Mouse (Mus musculus) ES-E14 (cell line): ENCODE data around the gene Notum. TPM values are rescaled to one million over a fixed set of nuclear protein-coding genes. Genes with fewer than 3 reads are reported as not detected.

Source experiments
- DNase-seq: peaks from one replicate; pipeline ENCODE4 v3.0.0-alpha.2; 2013; ENCODE audit warnings: low read depth, low spot score
- H3K27ac ChIP-seq: 2 replicates; pipeline ENCODE4 v1.5.1; 2012; ENCODE audit warnings: low read depth, mild to moderate bottlenecking, low read length, moderate library complexity, mixed read lengths; ENCODE audit not compliant: poor library complexity, insufficient read depth, severe bottlenecking
- H3K36me3 ChIP-seq: 2 replicates; pipeline ENCODE4 v1.6.1; 2012; ENCODE audit warnings: mild to moderate bottlenecking, low read length, moderate library complexity, mixed read lengths; ENCODE audit not compliant: control insufficient read depth, poor library complexity, insufficient read depth, severe bottlenecking
- H3K4me1 ChIP-seq, 2 experiments: fragments of 150-350 bp in 1 of 2; sonication (generic) in 1 of 2; 2 replicates each; pipeline ENCODE4 v1.6.1; 2012; ENCODE audit warnings: low read length in 2 of 2, mild to moderate bottlenecking in 1 of 2, mixed read lengths in 1 of 2; ENCODE audit not compliant: control insufficient read depth in 2 of 2, insufficient read depth in 2 of 2, poor library complexity in 1 of 2
- H3K4me3 ChIP-seq, 2 experiments: fragments of 150-350 bp in 1 of 2; sonication (generic) in 1 of 2; 2 replicates each; pipeline ENCODE4 v1.5.1; 2012; ENCODE audit warnings: low read length in 2 of 2, low read depth in 1 of 2, mild to moderate bottlenecking in 1 of 2, mixed read lengths in 1 of 2; ENCODE audit not compliant: insufficient read depth in 1 of 2, poor library complexity in 1 of 2, severe bottlenecking in 1 of 2
- H3K9ac ChIP-seq: 2 replicates; pipeline ENCODE4 v1.6.1; 2012; ENCODE audit warnings: low read depth, mild to moderate bottlenecking, low read length, mixed read lengths; ENCODE audit not compliant: poor library complexity, insufficient read depth, severe bottlenecking
- H3K9me3 ChIP-seq: fragments of 150-350 bp; sonication (generic); 2 replicates; pipeline ENCODE4 v1.6.1; 2012; ENCODE audit warnings: low read depth, mild to moderate bottlenecking, low read length; ENCODE audit not compliant: control insufficient read depth, insufficient read depth
- CHD2 ChIP-seq: IDR thresholded peaks from 2 replicates; pipeline ENCODE4 v1.6.1; 2014; ENCODE audit warnings: mild to moderate bottlenecking, low read depth, low read length, inconsistent platforms
- HCFC1 ChIP-seq: IDR thresholded peaks from 2 replicates; pipeline ENCODE4 v1.6.1; 2012; ENCODE audit warnings: low read length, inconsistent platforms, borderline replicate concordance; ENCODE audit not compliant: insufficient read depth
- MAFK ChIP-seq: IDR thresholded peaks from 2 replicates; pipeline ENCODE4 v1.6.1; 2014; ENCODE audit warnings: mild to moderate bottlenecking, low read depth, low read length, inconsistent platforms; ENCODE audit not compliant: insufficient read depth
- ZC3H11A ChIP-seq: IDR thresholded peaks from 2 replicates; pipeline ENCODE4 v1.6.1; 2012; ENCODE audit warnings: low read depth, mild to moderate bottlenecking, inconsistent platforms, low read length, borderline replicate concordance
- ZNF384 ChIP-seq: IDR thresholded peaks from 2 replicates; pipeline ENCODE4 v1.6.1; 2012; ENCODE audit warnings: low read depth, low read length, inconsistent platforms
- in situ Hi-C, 2 experiments: fragments of 600-800 bp; cut with MboI; formaldehyde crosslinking; loops; one replicate each; pipeline ENCODE4 v1.15.1; 2025; ENCODE audit warnings: low sequenced_read_pairs in 2 of 2, inconsistent platforms in 1 of 2; ENCODE audit not compliant: unreplicated experiment in 2 of 2
- total RNA-seq: library from RNA; depleted of rRNA; stranded (reverse); fragments of 300-350 nt; gene quantifications from 2 replicates; pipeline ENCODE4 v1.2.3, GENCODE M21; 2012

Gene Notum
- total RNA-seq, 1 experiment: 47.8 TPM

DNA sequence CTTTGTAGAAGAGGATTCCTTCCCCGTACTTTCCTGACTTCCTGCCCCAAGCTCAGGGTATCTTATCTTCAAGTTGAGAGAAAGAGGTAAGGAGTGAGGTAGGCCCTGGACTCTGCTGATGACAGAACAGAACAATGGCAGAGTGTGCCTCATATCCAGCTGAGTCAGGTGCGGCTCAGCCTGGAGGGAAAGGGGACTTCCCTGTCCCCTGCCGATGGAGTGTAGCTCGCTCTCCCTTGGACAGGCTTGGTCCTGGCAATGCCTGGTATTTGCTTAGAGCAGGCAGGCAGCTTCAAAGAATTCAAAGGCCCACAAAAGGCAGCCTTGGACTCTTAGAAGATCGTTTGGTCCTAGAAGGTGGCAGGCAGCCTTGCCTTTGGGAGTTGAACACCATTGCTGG, 45.1 kb upstream of the Notum start:
- Histone ChIP-seq H3K4me1 (peaks cover 10 to 50% of the 10 kb centered on the region in 2 experiments; a peak in 3 of 4 replicates), H3K9ac (no peak overlapping the region), H3K9me3 (no peaks in the 10 kb centered on the region), H3K4me3 (no peak overlapping the region), H3K27ac (no peak overlapping the region), H3K36me3 (peaks cover 38% of the 10 kb centered on the region)
- no peak for TF ChIP-seq CHD2
- TF ChIP-seq ZNF384: no peak
- no peak for TF ChIP-seq MAFK
- no peak for DNase-seq
- in situ Hi-C loops: no loop called here

DNA sequence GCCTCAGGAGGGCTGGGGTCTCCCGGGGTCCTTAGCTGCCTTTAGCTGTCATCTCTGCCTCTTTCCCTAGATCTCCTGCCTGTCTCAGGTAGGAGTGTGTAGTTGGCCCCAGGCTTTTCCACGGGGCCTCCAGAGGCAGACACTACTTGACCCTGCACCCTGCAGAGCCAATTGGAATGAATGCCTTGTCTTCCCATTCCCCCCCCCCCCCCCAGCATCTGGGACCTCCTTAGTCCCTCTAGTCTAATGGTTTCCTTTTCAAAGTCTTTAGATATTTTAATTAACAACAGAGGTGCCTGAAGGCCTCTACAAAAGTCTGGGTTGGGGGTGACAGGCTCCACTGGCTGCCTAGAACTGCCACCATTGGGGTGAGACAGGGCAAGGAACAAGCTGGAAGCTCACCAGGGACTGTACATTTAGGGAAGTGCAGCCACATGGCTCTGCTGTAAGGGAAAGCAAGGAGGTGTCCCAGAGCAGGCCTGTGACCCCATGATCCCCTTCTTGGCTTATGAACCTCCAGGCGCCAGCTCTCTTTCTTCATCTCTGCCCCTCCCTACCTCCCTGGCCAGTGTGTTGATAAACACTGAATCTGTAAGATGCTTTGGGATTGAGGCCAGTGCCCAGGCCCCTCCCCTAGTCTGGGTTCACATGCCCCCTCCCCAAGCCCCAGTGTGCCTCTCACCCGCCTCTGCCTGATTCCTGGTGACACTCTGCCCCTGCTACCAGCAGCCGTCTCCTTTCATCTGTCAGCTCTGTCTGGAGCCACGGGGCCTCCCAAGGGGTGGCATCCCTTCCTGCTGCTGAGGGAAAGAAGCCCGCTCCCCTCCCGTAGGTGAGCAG, 43.7 kb upstream of the Notum start:
- in situ Hi-C loops: no loop called here
- Histone ChIP-seq H3K27ac (peak overlapping the region; percentile 52; the same call in 1 of the 2 replicates), H3K36me3 (peaks cover 39% of the 10 kb centered on the region), H3K9me3 (no peaks in the 10 kb centered on the region), H3K9ac (no peak overlapping the region), H3K4me1 (peaks cover 10 to 50% of the 10 kb centered on the region in 2 experiments; a peak in 3 of 4 replicates), H3K4me3 (no peak overlapping the region)
- TF ChIP-seq MAFK (no peak), ZNF384 (no peak), ZC3H11A (no peak), HCFC1 (no peak), CHD2 (no peak)
- DNase-seq: no peak

DNA sequence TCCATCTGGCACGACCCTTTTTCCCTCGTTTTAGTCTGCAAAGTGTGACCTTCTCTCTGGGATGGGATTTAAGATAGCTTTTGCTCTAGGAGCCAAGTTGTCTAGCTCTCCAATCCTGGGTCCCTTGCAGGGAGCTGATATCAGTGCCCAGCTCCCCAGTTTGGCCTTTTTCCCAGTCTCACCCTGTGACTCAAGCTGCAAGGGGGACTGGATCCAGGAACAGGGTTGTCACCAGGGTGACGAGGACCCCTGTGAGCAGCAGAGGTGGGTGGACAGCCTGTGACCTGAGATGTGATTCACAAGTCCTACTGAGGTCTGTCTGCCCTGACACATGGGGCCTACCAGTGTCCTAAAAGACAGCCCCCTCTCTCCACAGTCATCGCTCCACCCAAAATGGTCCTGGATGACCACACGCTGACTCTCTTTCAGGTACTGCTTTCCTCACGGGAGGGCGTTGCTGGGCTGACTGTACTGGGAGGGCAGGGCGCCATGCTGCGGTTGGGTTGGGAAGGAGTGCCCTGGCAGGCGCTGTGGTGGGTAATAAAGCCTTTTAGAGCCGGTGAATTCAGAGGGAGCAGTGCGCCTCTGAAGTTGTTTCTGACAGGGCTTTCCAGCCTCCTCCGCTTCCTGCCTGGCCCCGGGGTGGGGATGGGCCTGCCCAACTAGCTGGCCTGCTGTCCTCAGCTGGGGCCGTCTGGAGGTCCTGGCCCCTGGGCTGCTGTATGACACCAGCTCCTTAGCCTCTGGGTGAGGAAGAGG, 42.9 kb upstream of the Notum start:
- H3K27ac ChIP-seq: peak overlapping the region; percentile 52
- peaks cover 45% of the 10 kb centered on the region for H3K36me3 ChIP-seq
- no peak overlapping the region for H3K4me3 ChIP-seq
- no peak for TF ChIP-seq ZNF384
- TF ChIP-seq MAFK: no peak
- TF ChIP-seq CHD2: no peak
- no peak for TF ChIP-seq ZC3H11A
- TF ChIP-seq HCFC1: no peak
- H3K9ac ChIP-seq: no peak overlapping the region
- H3K4me1 ChIP-seq: peaks cover 10 to 47% of the 10 kb centered on the region in 2 experiments; a peak in 3 of 4 replicates
- DNase-seq: no peak
- in situ Hi-C loops: no loop called here
- no peaks in the 10 kb centered on the region for H3K9me3 ChIP-seq

DNA sequence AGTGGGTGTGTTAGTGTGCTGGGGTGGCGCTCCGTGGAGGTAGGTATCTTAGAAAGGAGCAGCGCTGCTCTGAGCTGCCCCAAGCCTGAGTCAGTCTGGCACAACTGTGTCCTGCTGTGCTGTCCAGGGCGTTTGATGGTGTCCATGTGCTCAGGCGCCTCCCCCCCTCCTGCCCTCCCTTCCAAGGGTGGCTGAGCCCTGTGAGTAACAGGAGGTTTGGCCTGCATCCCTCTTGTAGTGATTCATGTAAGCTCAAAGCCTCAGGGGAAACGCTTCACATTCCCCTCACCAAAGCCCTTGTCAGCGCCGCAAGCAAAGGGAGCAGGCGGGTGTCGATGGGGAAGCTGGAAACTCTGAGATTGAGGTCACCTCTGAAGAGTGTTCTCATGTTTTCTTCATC, 36.8 kb upstream of the Notum start:
- peaks cover 50% of the 10 kb centered on the region for H3K36me3 ChIP-seq
- TF ChIP-seq CHD2 (no peak), ZNF384 (no peak), ZC3H11A (no peak), HCFC1 (no peak), MAFK (no peak)
- no peak overlapping the region for H3K27ac ChIP-seq
- no peaks in the 10 kb centered on the region for H3K9me3 ChIP-seq
- no peak overlapping the region for H3K9ac ChIP-seq
- DNase-seq: no peak
- H3K4me3 ChIP-seq: no peak overlapping the region
- H3K4me1 ChIP-seq: peaks cover 0 to 14% of the 10 kb centered on the region in 2 experiments; a peak in 3 of 4 replicates
- in situ Hi-C loops: no loop called here
